Mouse (Mus musculus) E14TG2a.4 (cell line): ENCODE data around the gene Scrg1.
"Not testable (repeated sequence)": the region's sequence is repeated elsewhere in the genome, so short reads cannot be mapped to it uniquely, and the experiment has no call there.

ENCODE experiments used
- H3K27me3 ChIP-seq: 2 replicates; pipeline ENCODE4 v1.6.1; 2014; ENCODE audit warnings: low read length, control low read depth; ENCODE audit not compliant: insufficient read depth
- H3K36me3 ChIP-seq: 2 replicates; pipeline ENCODE4 v1.6.1; 2014; ENCODE audit warnings: low read length, control low read depth; ENCODE audit not compliant: insufficient read depth
- H3K4me1 ChIP-seq: replicated peaks from 2 replicates; pipeline ENCODE4 v1.6.1; 2014; ENCODE audit warnings: low read depth, low read length, control low read depth
- H3K4me3 ChIP-seq: replicated peaks from 2 replicates; pipeline ENCODE4 v1.5.1; 2014; ENCODE audit warnings: mild to moderate bottlenecking, low read length
- H3K9me3 ChIP-seq: 2 replicates; pipeline ENCODE4 v1.6.1; 2014; ENCODE audit warnings: low read length, control low read depth
- CTCF ChIP-seq: conservative IDR thresholded peaks from 2 replicates; pipeline ENCODE4 v1.5.1; 2014; ENCODE audit warnings: low read length
- NANOG ChIP-seq: IDR thresholded peaks from 2 replicates; pipeline ENCODE4 v1.6.1; 2014; ENCODE audit warnings: borderline replicate concordance, low read length, mixed read lengths
- POU5F1 ChIP-seq: IDR thresholded peaks from 2 replicates; pipeline ENCODE4 v1.6.1; 2014; ENCODE audit warnings: low read length, borderline replicate concordance

Scrg1 gene

GRCm38 (mm10) chr8:57507556-57508063 lies 51.9 kb downstream of the Scrg1 start:
- Histone ChIP-seq H3K4me3 (no peak overlapping the region), H3K27me3 (no peaks in the 10 kb centered on the region), H3K36me3 (peaks cover 59% of the 10 kb centered on the region), H3K4me1 (peaks cover 70% of the 10 kb centered on the region), H3K9me3 (no peaks in the 10 kb centered on the region)
- TF ChIP-seq POU5F1, result no peak

- Histone ChIP-seq H3K9me3 (no peaks in the 10 kb centered on the region), H3K4me1 (peaks cover 70% of the 10 kb centered on the region), H3K4me3 (no peak overlapping the region), H3K36me3 (peaks cover 65% of the 10 kb centered on the region), H3K27me3 (no peaks in the 10 kb centered on the region)
- TF ChIP-seq NANOG (no peak), CTCF (no peak), POU5F1 (no peak)
These were observed 52.9 kb downstream of the Scrg1 start for GRCm38 (mm10) chr8:57508657-57509056.

GRCm38 (mm10) chr8:57510791-57511315 lies 55.1 kb downstream of the Scrg1 start:
- no peaks in the 10 kb centered on the region for H3K9me3 ChIP-seq
- TF ChIP-seq NANOG (no peak), CTCF (no peak), POU5F1 (no peak)
- H3K27me3 ChIP-seq, result no peaks in the 10 kb centered on the region
- peaks cover 62% of the 10 kb centered on the region for H3K4me1 ChIP-seq
- H3K4me3 ChIP-seq, result peak overlapping the region; percentile 82
- peaks cover 67% of the 10 kb centered on the region for H3K36me3 ChIP-seq

GRCm38 (mm10) chr8:57511316-57512118 lies 55.8 kb downstream of the Scrg1 start, which contains the start of gene Hmgb2:
Hmgb2 (plus strand) TSS chr8:57511907.
- Histone ChIP-seq H3K9me3 (no peaks in the 10 kb centered on the region), H3K36me3 (peaks cover 67% of the 10 kb centered on the region), H3K4me3 (peak within 1 kb of the TSS; percentile 92), H3K4me1 (peaks cover 59% of the 10 kb centered on the region), H3K27me3 (no peaks in the 10 kb centered on the region)
- TF ChIP-seq CTCF, result no peak
- no peak for TF ChIP-seq POU5F1
- TF ChIP-seq NANOG, result no peak

- Histone ChIP-seq H3K4me1 (peaks cover 51% of the 10 kb centered on the region), H3K9me3 (no peaks in the 10 kb centered on the region), H3K4me3 (peak overlapping the region; percentile 92), H3K27me3 (no peaks in the 10 kb centered on the region), H3K36me3 (peaks cover 64% of the 10 kb centered on the region)
- TF ChIP-seq POU5F1 (no peak), CTCF (no peak), NANOG (no peak)
These were observed 56.7 kb downstream of the Scrg1 start for GRCm38 (mm10) chr8:57512141-57513056.

GRCm38 (mm10) chr8:57513178-57513661 lies 57.5 kb downstream of the Scrg1 start:
- Histone ChIP-seq H3K36me3 (peaks cover 64% of the 10 kb centered on the region), H3K4me3 (peak overlapping the region; percentile 92), H3K4me1 (peaks cover 43% of the 10 kb centered on the region)
- H3K27me3 ChIP-seq, H3K9me3 ChIP-seq: not testable (repeated sequence)

- H3K9me3 ChIP-seq, H3K4me3 ChIP-seq, H3K27me3 ChIP-seq: not testable (repeated sequence)
- peaks cover 59% of the 10 kb centered on the region for H3K36me3 ChIP-seq
- H3K4me1 ChIP-seq, result peaks cover 21% of the 10 kb centered on the region
These were observed 61.0 kb downstream of the Scrg1 start for GRCm38 (mm10) chr8:57516685-57517084.

- Histone ChIP-seq H3K27me3 (no peaks in the 10 kb centered on the region), H3K4me1 (peaks cover 21% of the 10 kb centered on the region), H3K9me3 (no peaks in the 10 kb centered on the region)
These were observed 62.0 kb downstream of the Scrg1 start for GRCm38 (mm10) chr8:57517723-57518122.

More at GRCm38 (mm10) chr8:57517723-57518122, 62.0 kb downstream of the Scrg1 start:
- TF ChIP-seq POU5F1 (no peak), NANOG (no peak), CTCF (no peak)
- Histone ChIP-seq H3K4me3 (no peak overlapping the region), H3K36me3 (peaks cover 62% of the 10 kb centered on the region)
